Mouse (Mus musculus) lung, postnatal 0 days (tissue): Measurements from ENCODE around the gene Abcc5.

ENCODE experiments used
- CTCF ChIP-seq: IDR thresholded peaks from 2 replicates; pipeline ENCODE4 v1.5.1; 2016; ENCODE audit warnings: antibody characterized with exemption, mild to moderate bottlenecking
- EP300 ChIP-seq: IDR thresholded peaks from 2 replicates; pipeline ENCODE4 v1.6.1; 2016; ENCODE audit warnings: antibody characterized with exemption, mild to moderate bottlenecking, control low read depth

GRCm38 (mm10) chr16:20401592-20401991, 24.6 kb downstream of the Abcc5 start:
- TF ChIP-seq CTCF: no peak
- TF ChIP-seq EP300: no peak
